ENCODE assay signal across 18 mouse cellular contexts in the genomic region with DNA sequence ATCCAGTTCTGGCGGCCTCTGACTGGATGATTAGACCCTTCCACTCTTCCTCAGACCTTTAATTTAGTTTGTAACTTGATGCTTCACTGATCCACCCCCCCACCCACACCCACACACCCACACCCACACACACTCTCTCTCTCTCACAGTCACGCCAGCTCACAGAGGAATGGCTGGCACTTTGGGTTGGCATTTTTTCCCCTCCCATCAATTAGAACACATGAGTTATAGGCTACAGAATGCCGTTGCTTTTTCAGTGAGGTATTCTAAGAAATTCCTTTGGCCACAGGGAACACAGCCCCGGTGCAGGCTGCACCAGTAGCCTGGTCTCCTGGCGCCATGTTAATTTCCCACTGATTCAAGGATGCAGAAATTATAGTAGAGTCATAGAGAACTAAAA.
"Had no signal": no experiment of that assay in that cellular context is flagged by ENCODE, and none has a peak within 500 bp of the region (broad histone marks: within the 10 kb centered on the region; RNA-seq: fewer than 3 reads in every experiment).

No protein-coding gene starts in this region.

- H3K27ac ChIP-seq: layer of hippocampus, adult 2 months; left cerebral cortex, adult 2 months; liver, embryonic 13.5 days; macrophage; midbrain, embryonic 12.5 days; midbrain, embryonic 15.5 days; neural tube, embryonic 13.5 days; stomach, embryonic 15.5 days had no signal

- H3K4me2 ChIP-seq: liver, embryonic 13.5 days; midbrain, embryonic 12.5 days; midbrain, embryonic 15.5 days; neural tube, embryonic 13.5 days; stomach, embryonic 15.5 days had no signal

- H3K4me3 ChIP-seq: layer of hippocampus, adult 2 months; left cerebral cortex, adult 2 months; liver, embryonic 13.5 days; midbrain, embryonic 12.5 days; midbrain, embryonic 15.5 days; neural tube, embryonic 13.5 days; stomach, embryonic 15.5 days had no signal

- H3K36me3 ChIP-seq: liver, embryonic 13.5 days; midbrain, embryonic 12.5 days; midbrain, embryonic 15.5 days; neural tube, embryonic 13.5 days; stomach, embryonic 15.5 days had no signal

- ATAC-seq: midbrain, embryonic 15.5 days had no signal

- H3K9ac ChIP-seq: liver, embryonic 13.5 days; midbrain, embryonic 12.5 days; midbrain, embryonic 15.5 days; neural tube, embryonic 13.5 days; stomach, embryonic 15.5 days had no signal

- H3K9me3 ChIP-seq: liver, embryonic 13.5 days; midbrain, embryonic 12.5 days; midbrain, embryonic 15.5 days; neural tube, embryonic 13.5 days; stomach, embryonic 15.5 days had no signal

- DNase-seq: kidney, adult 11 months; kidney, postnatal 14 days; layer of hippocampus, adult 9-11 months; layer of hippocampus, postnatal 36 days; liver, embryonic 13.5 days; lung, adult 2 months; lung, postnatal 14 days; retina, postnatal 1 day; right cerebral cortex, postnatal 25 days; spleen, adult 18-20 months; thymus, postnatal 25 days had no signal

- H3K4me1 ChIP-seq: stomach, embryonic 15.5 days had no signal
